Mouse (Mus musculus): ENCODE data around the gene Rnh1.

Rnh1 gene

GRCm38 (mm10) chr7:141172116-141173006, at the start of gene Rnh1:
Gene Rnh1, minus strand, starts transcription at chr7:141172857.
- peak; percentile 94 for DNase-seq (ENCODE audit: low spot score)

GRCm38 (mm10) chr7:141222126-141222467, 49.4 kb upstream of the Rnh1 start:
- DNase-seq (ENCODE audit: low spot score): no peak

GRCm38 (mm10) chr7:141221249-141222125, 48.8 kb upstream of the Rnh1 start:
- DNase-seq (ENCODE audit: low spot score): peak; percentile 96

GRCm38 (mm10) chr7:141220377-141220776, 47.7 kb upstream of the Rnh1 start:
- DNase-seq (ENCODE audit: low spot score): no peak

GRCm38 (mm10) chr7:141219558-141220099, 47.0 kb upstream of the Rnh1 start:
- DNase-seq (ENCODE audit: low spot score): no peak

- DNase-seq (ENCODE audit: low spot score): no peak
Observed at GRCm38 (mm10) chr7:141218557-141219133, 46.0 kb upstream of the Rnh1 start.

- no peak for DNase-seq (ENCODE audit: low spot score)
Observed at GRCm38 (mm10) chr7:141218141-141218540, 45.5 kb upstream of the Rnh1 start.

- DNase-seq (ENCODE audit: low spot score): no peak
Observed at GRCm38 (mm10) chr7:141217343-141218013, 44.8 kb upstream of the Rnh1 start.

GRCm38 (mm10) chr7:141216894-141217293, 44.2 kb upstream of the Rnh1 start:
- no peak for DNase-seq (ENCODE audit: low spot score)

- DNase-seq (ENCODE audit: low spot score): no peak
Observed at GRCm38 (mm10) chr7:141215880-141216733, 43.5 kb upstream of the Rnh1 start.

- DNase-seq (ENCODE audit: low spot score): peak; percentile 83
Observed at GRCm38 (mm10) chr7:141215101-141215879, 42.6 kb upstream of the Rnh1 start, which contains the start of gene Rassf7. Gene Rassf7, plus strand, starts transcription at chr7:141215860.

GRCm38 (mm10) chr7:141214310-141214709, 41.7 kb upstream of the Rnh1 start:
- no peak for DNase-seq (ENCODE audit: low spot score)

GRCm38 (mm10) chr7:141213605-141214235, 41.1 kb upstream of the Rnh1 start, which contains the start of gene Lmntd2:
Gene Lmntd2, minus strand, starts transcription at chr7:141214080.
- no peak for DNase-seq (ENCODE audit: low spot score)

- no peak for DNase-seq (ENCODE audit: low spot score)
Observed at GRCm38 (mm10) chr7:141213133-141213532, 40.5 kb upstream of the Rnh1 start.

GRCm38 (mm10) chr7:141210606-141211131, 38.0 kb upstream of the Rnh1 start:
- DNase-seq (ENCODE audit: low spot score): no peak

GRCm38 (mm10) chr7:141210137-141210536, 37.5 kb upstream of the Rnh1 start:
- no peak for DNase-seq (ENCODE audit: low spot score)

- no peak for DNase-seq (ENCODE audit: low spot score)
Observed at GRCm38 (mm10) chr7:141209526-141209925, 36.9 kb upstream of the Rnh1 start.

GRCm38 (mm10) chr7:141206182-141206937, 33.7 kb upstream of the Rnh1 start:
- DNase-seq (ENCODE audit: low spot score): no peak
